Mouse (Mus musculus): ENCODE results near the gene Taok3. TPM values are rescaled to one million over a fixed set of nuclear protein-coding genes. Genes with fewer than 3 reads are reported as not detected.

Taok3 gene
- total and polyA plus RNA-seq, 3 experiments = 32.1 to 79.2 TPM; not detected in 1

DNA sequence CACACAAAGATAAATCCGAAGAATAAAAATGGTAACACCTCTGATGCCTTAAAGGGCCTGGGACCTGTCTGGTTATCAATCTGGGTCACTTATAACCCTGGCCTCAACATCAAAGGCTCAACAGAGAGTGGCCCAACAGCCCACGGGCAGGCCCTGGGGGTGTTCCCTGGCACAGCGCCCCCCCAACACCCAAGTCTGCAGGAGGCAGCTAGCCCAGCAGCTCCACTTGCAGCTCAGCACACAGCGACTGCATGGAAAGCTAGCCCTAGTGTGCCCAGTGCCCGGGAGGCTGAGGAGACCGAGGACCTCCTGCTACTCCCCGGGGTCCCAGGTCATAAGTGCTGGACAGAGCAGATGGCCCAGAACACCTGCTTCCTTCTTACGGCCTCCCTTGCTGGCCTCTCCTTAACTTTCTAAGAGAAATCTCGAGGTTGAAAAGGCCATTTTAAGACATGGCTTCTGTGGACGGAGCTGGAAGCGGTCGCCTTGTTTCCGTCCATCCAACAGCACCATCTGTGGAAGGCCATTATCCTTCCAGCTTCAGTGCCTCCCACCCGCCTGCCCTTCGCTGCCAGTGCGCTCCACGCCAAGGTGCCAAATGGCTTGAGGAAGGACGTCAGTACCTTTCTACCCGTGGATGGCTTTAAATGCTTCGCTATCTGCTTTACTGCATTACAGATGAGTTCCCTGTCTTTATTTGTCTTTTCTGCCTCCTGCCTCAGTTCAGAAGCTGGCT lies 16.6 kb upstream of the Taok3 start:
- Histone ChIP-seq H3K36me3 (ENCODE audit: control insufficient read depth in 1 of 2, insufficient read depth in 2 of 2, low read length in 2 of 2) (peaks cover 0 to 2% of the 10 kb centered on the region in 2 experiments; a peak in 2 of 4 replicates), H3K4me1 (ENCODE audit: control insufficient read depth in 1 of 2, insufficient read depth in 2 of 2, low read length in 2 of 2) (no peaks in the 10 kb centered on the region), H3K27ac (ENCODE audit: control insufficient read depth, low read depth, low read length) (no peak overlapping the region), H3K27me3 (ENCODE audit: control insufficient read depth in 1 of 2, insufficient read depth in 2 of 2, low read length in 2 of 2) (no peaks in the 10 kb centered on the region), H3K4me3 (ENCODE audit: control insufficient read depth in 1 of 2, insufficient read depth in 1 of 2, low read depth in 2 of 2, low read length in 2 of 2) (no peak overlapping the region), H3K79me2 (ENCODE audit: control insufficient read depth, insufficient read depth, low read length, poor library complexity) (no peaks in the 10 kb centered on the region), H3K9me3 (replicated peaks; ENCODE audit: insufficient read depth, low read length) (no peaks in the 10 kb centered on the region), H3K9ac (ENCODE audit: control insufficient read depth, low read depth, low read length, poor library complexity, severe bottlenecking) (no peak overlapping the region)
- TF ChIP-seq NELFE (IDR thresholded peaks at IDR 0.05; ENCODE audit: low read depth, low read length) (no peak), MAZ (IDR thresholded peaks at IDR 0.05; ENCODE audit: low read depth, low read length) (no peak), EP300 (IDR thresholded peaks at IDR 0.05; ENCODE audit: low read depth in 1 of 2, low read length in 2 of 2) (no peak), KAT2A (conservative IDR thresholded peaks at IDR 0.05; ENCODE audit: low read depth, low read length) (no peak)
- DNase-seq (ENCODE audit: low read depth, low spot score) = no peak

DNA sequence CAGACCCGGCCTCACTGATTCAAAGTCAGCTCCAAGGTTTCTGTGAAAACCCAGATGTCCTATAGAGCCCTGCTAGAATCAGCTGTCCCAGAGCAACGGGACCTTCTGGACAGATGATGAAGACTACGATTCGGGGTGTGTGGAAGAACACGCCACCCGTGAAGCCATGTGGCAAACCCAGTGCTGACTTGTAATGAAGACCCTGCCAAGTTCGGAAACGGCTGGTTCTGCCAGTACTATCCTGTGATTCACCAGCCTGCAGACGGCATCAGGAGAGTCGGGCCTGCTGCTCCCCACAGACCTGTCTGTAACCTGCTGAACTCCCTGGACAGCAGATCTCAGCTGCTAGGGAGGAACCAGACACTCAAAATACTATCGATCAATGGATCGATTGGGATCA lies 15.6 kb upstream of the Taok3 start:
- H3K27ac ChIP-seq (ENCODE audit: control insufficient read depth, low read depth, low read length) = no peak overlapping the region
- H3K4me1 ChIP-seq (ENCODE audit: control insufficient read depth in 1 of 2, insufficient read depth in 2 of 2, low read length in 2 of 2) = no peaks in the 10 kb centered on the region
- no peaks in the 10 kb centered on the region for H3K9me3 ChIP-seq (replicated peaks; ENCODE audit: insufficient read depth, low read length)
- no peak for TF ChIP-seq POLR2A (IDR thresholded peaks at IDR 0.05; ENCODE audit: control insufficient read depth in 1 of 2, insufficient read depth in 1 of 2, low read depth in 1 of 2, low read length in 2 of 2, poor library complexity in 1 of 2)
- TF ChIP-seq MAX (IDR thresholded peaks at IDR 0.05; ENCODE audit: low read length) = no peak
- TF ChIP-seq KAT2A (conservative IDR thresholded peaks at IDR 0.05; ENCODE audit: low read depth, low read length) = no peak
- TF ChIP-seq MYC (IDR thresholded peaks at IDR 0.05; ENCODE audit: low read depth, low read length) = no peak
- no peak for TF ChIP-seq CHD2 (IDR thresholded peaks at IDR 0.05; ENCODE audit: low read length)
- TF ChIP-seq NRF1 (IDR thresholded peaks at IDR 0.05; ENCODE audit: insufficient read depth, low read depth, low read length, poor library complexity, severe bottlenecking) = no peak
- TF ChIP-seq POLR2AphosphoS5 (IDR thresholded peaks at IDR 0.05; ENCODE audit: borderline replicate concordance, low read depth, low read length) = no peak
- no peak for TF ChIP-seq MAZ (IDR thresholded peaks at IDR 0.05; ENCODE audit: low read depth, low read length)
- TF ChIP-seq E2F4 (IDR thresholded peaks at IDR 0.05; ENCODE audit: borderline replicate concordance, low read depth, low read length) = no peak
- no peak for TF ChIP-seq CTCF (IDR thresholded peaks at IDR 0.05 in 2 of 3, conservative IDR thresholded peaks at IDR 0.05 in 1 of 3; ENCODE audit: control insufficient read depth in 1 of 3, insufficient read depth in 1 of 3, low read depth in 2 of 3, low read length in 3 of 3, poor library complexity in 1 of 3, severe bottlenecking in 1 of 3)
- H3K9ac ChIP-seq (ENCODE audit: control insufficient read depth, low read depth, low read length, poor library complexity, severe bottlenecking) = no peak overlapping the region
- H3K27me3 ChIP-seq (ENCODE audit: control insufficient read depth in 1 of 2, insufficient read depth in 2 of 2, low read length in 2 of 2) = no peaks in the 10 kb centered on the region
- DNase-seq (ENCODE audit: low read depth, low spot score) = no peak
- no peaks in the 10 kb centered on the region for H3K79me2 ChIP-seq (ENCODE audit: control insufficient read depth, insufficient read depth, low read length, poor library complexity)
- no peaks in the 10 kb centered on the region; a peak in 2 of 4 replicates for H3K36me3 ChIP-seq (ENCODE audit: control insufficient read depth in 1 of 2, insufficient read depth in 2 of 2, low read length in 2 of 2)
- H3K4me3 ChIP-seq (ENCODE audit: control insufficient read depth in 1 of 2, insufficient read depth in 1 of 2, low read depth in 2 of 2, low read length in 2 of 2) = no peak overlapping the region

DNA sequence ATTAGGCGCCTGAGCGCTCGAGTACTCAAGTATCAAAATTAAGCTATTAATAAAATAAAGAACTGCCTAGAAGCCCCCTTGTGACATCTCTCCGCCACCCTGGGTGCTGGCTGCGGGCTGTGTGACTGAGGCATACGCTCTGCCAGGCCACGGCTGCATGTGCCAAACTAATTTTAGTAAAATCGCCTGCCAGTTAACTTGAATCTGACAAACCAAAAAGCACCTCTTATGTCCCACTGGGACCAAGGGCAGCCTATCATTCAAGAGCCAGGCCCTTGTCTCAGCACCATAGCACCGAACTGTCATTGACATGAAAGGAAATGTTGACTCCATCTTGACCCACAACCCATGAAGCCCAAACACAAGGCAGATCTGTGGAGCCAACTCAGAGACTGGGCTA lies 14.2 kb upstream of the Taok3 start:
- TF ChIP-seq MAX (IDR thresholded peaks at IDR 0.05; ENCODE audit: low read length) = no peak
- TF ChIP-seq POLR2A (IDR thresholded peaks at IDR 0.05; ENCODE audit: control insufficient read depth in 1 of 2, insufficient read depth in 1 of 2, low read depth in 1 of 2, low read length in 2 of 2, poor library complexity in 1 of 2) = no peak
- no peak for TF ChIP-seq TCF12 (IDR thresholded peaks at IDR 0.05; ENCODE audit: low read depth, low read length)
- TF ChIP-seq GABPA (IDR thresholded peaks at IDR 0.05; ENCODE audit: low read depth, low read length) = no peak
- no peak for TF ChIP-seq CHD1 (IDR thresholded peaks at IDR 0.05; ENCODE audit: low read depth, low read length)
- TF ChIP-seq MYB (IDR thresholded peaks at IDR 0.05; ENCODE audit: low read depth, low read length) = no peak
- no peak for TF ChIP-seq KAT2A (conservative IDR thresholded peaks at IDR 0.05; ENCODE audit: low read depth, low read length)
- no peak for TF ChIP-seq ZNF384 (IDR thresholded peaks at IDR 0.05; ENCODE audit: low read depth, low read length)
- no peak for TF ChIP-seq POLR2AphosphoS2 (IDR thresholded peaks at IDR 0.05; ENCODE audit: low read length)
- no peak for TF ChIP-seq USF1 (IDR thresholded peaks at IDR 0.05; ENCODE audit: low read depth, low read length)
- no peak for TF ChIP-seq NRF1 (IDR thresholded peaks at IDR 0.05; ENCODE audit: insufficient read depth, low read depth, low read length, poor library complexity, severe bottlenecking)
- TF ChIP-seq ZKSCAN1 (IDR thresholded peaks at IDR 0.05; ENCODE audit: low read depth, low read length) = no peak
- TF ChIP-seq MXI1 (IDR thresholded peaks at IDR 0.05; ENCODE audit: low read depth, low read length) = no peak
- no peak for TF ChIP-seq TAL1 (IDR thresholded peaks at IDR 0.05; ENCODE audit: low read length)
- TF ChIP-seq POLR2AphosphoS5 (IDR thresholded peaks at IDR 0.05; ENCODE audit: borderline replicate concordance, low read depth, low read length) = no peak
- no peak for TF ChIP-seq USF2 (IDR thresholded peaks at IDR 0.05; ENCODE audit: borderline replicate concordance in 1 of 2, insufficient read depth in 1 of 2, low read depth in 1 of 2, low read length in 2 of 2)
- Histone ChIP-seq H3K36me3 (ENCODE audit: control insufficient read depth in 1 of 2, insufficient read depth in 2 of 2, low read length in 2 of 2) (no peaks in the 10 kb centered on the region; a peak in 2 of 4 replicates), H3K27ac (ENCODE audit: control insufficient read depth, low read depth, low read length) (no peak overlapping the region), H3K4me3 (ENCODE audit: control insufficient read depth in 1 of 2, insufficient read depth in 1 of 2, low read depth in 2 of 2, low read length in 2 of 2) (no peak overlapping the region), H3K9ac (ENCODE audit: control insufficient read depth, low read depth, low read length, poor library complexity, severe bottlenecking) (no peak overlapping the region), H3K27me3 (ENCODE audit: control insufficient read depth in 1 of 2, insufficient read depth in 2 of 2, low read length in 2 of 2) (no peaks in the 10 kb centered on the region), H3K9me3 (replicated peaks; ENCODE audit: insufficient read depth, low read length) (no peaks in the 10 kb centered on the region), H3K79me2 (ENCODE audit: control insufficient read depth, insufficient read depth, low read length, poor library complexity) (no peaks in the 10 kb centered on the region), H3K4me1 (ENCODE audit: control insufficient read depth in 1 of 2, insufficient read depth in 2 of 2, low read length in 2 of 2) (no peaks in the 10 kb centered on the region)
- DNase-seq (ENCODE audit: low read depth, low spot score) = no peak
